Mouse (Mus musculus): ENCODE measurements around the gene Fam83e. TPM values are rescaled to one million over a fixed set of nuclear protein-coding genes. Genes with fewer than 3 reads are reported as not detected.

Gene Fam83e
- polyA plus RNA-seq, 1 experiment from 2014 or later: 0.28 TPM

DNA sequence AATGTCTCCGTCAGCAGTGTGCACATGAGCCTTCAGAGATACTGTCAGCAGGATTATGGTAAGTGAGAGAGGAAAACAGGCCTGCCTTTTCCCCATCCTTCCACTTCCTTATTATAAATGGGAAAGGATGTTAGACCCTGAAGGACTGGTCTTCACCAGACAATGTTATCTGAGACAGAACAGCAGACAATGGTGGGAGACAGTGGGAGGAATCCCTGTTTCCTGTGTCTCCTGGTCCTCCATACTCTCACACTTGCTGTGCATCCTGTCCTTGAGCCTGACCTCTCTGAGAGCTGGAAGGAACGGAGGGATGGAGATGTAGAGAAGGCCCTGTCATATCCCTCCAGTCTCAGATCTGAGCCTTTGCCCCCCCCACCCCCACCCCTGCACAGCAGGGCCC, 28.6 kb upstream of the Fam83e start:
- no peak for ATAC-seq (replicated peaks; ENCODE audit: low FRiP score, low read depth)
- 0 out of 2 replicates have a peak, but pooled peaks cover 3% of the 10 kb centered on the region for H3K4me1 ChIP-seq (replicated peaks; ENCODE audit: insufficient read depth, low read length)
- WGBS: 62% methylated on average over 2 of the region's 2 CpGs

DNA sequence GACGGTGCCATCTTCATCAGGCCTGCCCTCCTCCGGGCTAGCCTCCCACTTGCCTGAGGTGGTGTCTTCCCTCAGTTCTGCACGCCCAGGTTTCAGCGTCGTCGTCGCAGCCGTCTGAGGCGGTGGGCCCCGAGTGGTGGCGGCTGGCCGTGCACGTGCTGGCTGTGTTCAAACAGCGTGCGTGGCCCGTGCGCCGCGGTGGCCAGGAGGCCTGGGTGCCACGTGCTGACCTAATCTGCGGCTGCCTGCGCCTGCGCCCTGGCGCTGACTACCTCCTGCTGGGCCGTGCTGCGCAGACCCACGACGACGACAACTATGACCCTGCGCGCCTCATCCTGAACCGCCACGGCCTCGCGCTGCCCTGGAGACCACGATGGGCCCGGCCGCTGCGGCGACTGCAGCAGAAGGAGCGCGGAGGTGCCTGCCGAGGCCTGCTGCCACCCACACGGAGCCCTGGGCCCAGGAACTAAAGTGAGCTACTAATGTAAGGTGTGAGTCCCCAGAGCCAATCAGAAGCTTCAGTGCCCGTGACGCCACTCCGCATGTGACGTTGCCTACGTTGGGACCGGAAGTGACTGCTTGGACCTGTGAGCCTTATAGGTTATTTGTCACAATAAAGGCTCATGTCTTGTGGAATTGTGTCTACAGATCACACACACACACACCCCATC, 27.0 kb upstream of the Fam83e start, which contains the start of gene Sec1:
TSS of gene Sec1 (minus strand) at position 482 of the 671 bp plus-strand sequence.
- Histone ChIP-seq H3K4me1 (replicated peaks; ENCODE audit: insufficient read depth, low read length) (0 out of 2 replicates have a peak, but pooled peaks cover 3% of the 10 kb centered on the region), H3K27ac (no peak within 1 kb of the TSS), H3K9ac (ENCODE audit: low read depth, low read length) (no peak within 1 kb of the TSS), H3K4me3 (replicated peaks; ENCODE audit: low read depth, low read length) (no peak within 1 kb of the TSS), H3K27me3 (ENCODE audit: insufficient read depth, low read length) (peaks cover 5% of the 10 kb centered on the region; the same call in 1 of the 2 replicates), H3K9me3 (replicated peaks; ENCODE audit: low read length) (no peaks in the 10 kb centered on the region), H3K36me3 (ENCODE audit: insufficient read depth, low read length) (no peaks in the 10 kb centered on the region), H3K4me2 (ENCODE audit: low read length) (no peak within 1 kb of the TSS)
- no peak for TF ChIP-seq CTCF (IDR thresholded peaks at IDR 0.05; ENCODE audit: low read depth)
- ATAC-seq (replicated peaks; ENCODE audit: low FRiP score, low read depth) (no peak), DNase-seq (ENCODE audit: low spot score) (no peak)
- 92% methylated on average over 50 of the region's 50 CpGs for WGBS

More for the DNA sequence above, 28.6 kb upstream of the Fam83e start:
- Histone ChIP-seq H3K27ac (no peak overlapping the region), H3K9me3 (replicated peaks; ENCODE audit: low read length) (no peaks in the 10 kb centered on the region), H3K27me3 (ENCODE audit: insufficient read depth, low read length) (no peaks in the 10 kb centered on the region), H3K4me3 (replicated peaks; ENCODE audit: low read depth, low read length) (no peak overlapping the region), H3K9ac (ENCODE audit: low read depth, low read length) (no peak overlapping the region), H3K4me2 (ENCODE audit: low read length) (no peak overlapping the region), H3K36me3 (ENCODE audit: insufficient read depth, low read length) (no peaks in the 10 kb centered on the region)
- no peak for TF ChIP-seq CTCF (IDR thresholded peaks at IDR 0.05; ENCODE audit: low read depth)
- DNase-seq (ENCODE audit: low spot score): no peak

DNA sequence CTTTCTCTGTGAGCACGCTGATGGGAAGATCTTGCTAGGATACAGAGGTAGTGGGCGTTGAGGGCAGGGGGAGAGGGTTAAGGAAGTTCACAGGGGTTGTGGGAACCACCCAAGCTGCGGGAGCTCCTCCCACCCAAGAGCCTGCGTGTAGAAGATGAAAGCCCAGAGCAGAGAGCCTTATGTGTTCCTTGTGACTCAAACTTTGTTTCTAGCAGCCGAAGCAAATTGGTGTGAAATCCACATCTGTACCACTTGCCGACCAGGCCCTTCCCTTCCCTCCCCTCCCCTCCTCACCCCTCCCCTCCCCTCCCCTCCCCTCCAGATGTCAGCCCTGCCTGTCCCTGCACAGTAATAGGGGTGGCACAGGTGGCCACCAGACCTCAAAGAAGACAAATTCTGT, 25.9 kb upstream of the Fam83e start:
- Histone ChIP-seq H3K4me1 (replicated peaks; ENCODE audit: insufficient read depth, low read length) (peaks cover 3% of the 10 kb centered on the region), H3K9ac (ENCODE audit: low read depth, low read length) (no peak overlapping the region), H3K27me3 (ENCODE audit: insufficient read depth, low read length) (peaks cover 11% of the 10 kb centered on the region), H3K36me3 (ENCODE audit: insufficient read depth, low read length) (no peaks in the 10 kb centered on the region), H3K9me3 (replicated peaks; ENCODE audit: low read length) (no peaks in the 10 kb centered on the region), H3K4me3 (replicated peaks; ENCODE audit: low read depth, low read length) (no peak overlapping the region), H3K4me2 (ENCODE audit: low read length) (no peak overlapping the region), H3K27ac (no peak overlapping the region)
- no peak for DNase-seq (ENCODE audit: low spot score)
- 11% methylated on average over 6 of the region's 6 CpGs for WGBS
- ATAC-seq (replicated peaks; ENCODE audit: low FRiP score, low read depth): no peak
- no peak for TF ChIP-seq CTCF (IDR thresholded peaks at IDR 0.05; ENCODE audit: low read depth)

DNA sequence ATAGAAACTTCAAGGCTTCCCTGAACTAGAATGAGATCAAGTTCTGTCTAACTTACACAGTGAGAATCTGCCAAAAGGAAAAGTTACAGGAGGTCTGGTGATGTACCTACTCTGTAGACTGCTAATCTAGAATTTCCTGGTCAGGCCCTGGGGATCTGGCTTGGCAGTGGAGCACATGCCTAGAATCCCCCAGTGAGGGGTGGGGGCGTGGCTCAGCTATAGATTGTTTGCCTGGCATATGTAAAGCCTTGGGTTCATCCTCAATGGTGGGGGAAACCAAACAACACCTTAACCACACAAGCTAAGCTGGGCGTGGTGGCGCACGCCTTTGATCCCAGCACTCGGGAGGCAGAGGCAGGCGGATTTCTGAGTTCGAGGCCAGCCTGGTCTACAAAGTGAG, 23.1 kb upstream of the Fam83e start:
- H3K27ac ChIP-seq: no peak overlapping the region

DNA sequence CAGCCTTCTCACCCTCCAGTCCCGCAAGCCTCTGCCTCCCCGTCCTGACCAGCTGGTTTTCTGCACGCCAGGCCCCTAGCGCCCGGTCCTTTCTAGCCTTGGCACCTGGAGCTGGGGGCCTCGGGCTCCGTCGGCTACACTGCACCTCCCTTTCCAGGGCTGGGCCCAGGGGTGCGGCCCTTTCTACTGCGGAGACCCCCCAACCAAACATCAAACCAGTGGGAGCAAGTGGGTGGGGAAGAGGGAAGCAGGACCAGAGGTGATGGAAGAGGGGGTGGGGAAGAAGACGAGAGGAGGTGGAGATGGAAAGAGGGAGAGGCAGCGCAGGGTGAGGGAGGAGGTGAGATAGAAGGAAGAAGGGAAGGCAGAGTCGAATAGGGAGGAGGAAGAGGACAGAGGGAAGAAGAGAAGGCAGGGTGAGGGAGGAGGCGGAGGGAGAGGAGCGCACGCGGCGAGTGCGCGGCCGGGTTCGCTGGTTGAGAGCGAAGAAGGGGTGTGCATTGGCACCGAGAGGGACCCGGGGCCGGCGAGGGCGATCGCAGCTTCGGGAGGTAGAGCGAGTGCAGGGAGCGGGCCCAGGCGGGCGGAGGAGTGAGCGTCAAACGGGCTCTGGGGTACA, 21.4 kb upstream of the Fam83e start, which contains the start of gene Car11:
TSS of gene Car11 (plus strand) at position 321 of the 619 bp plus-strand sequence.
- Histone ChIP-seq H3K4me3 (replicated peaks; ENCODE audit: low read depth, low read length) (peak within 1 kb of the TSS; percentile 25), H3K27ac (no peak within 1 kb of the TSS), H3K4me1 (replicated peaks; ENCODE audit: insufficient read depth, low read length) (peaks cover 7% of the 10 kb centered on the region), H3K4me2 (ENCODE audit: low read length) (peak within 1 kb of the TSS; percentile 58), H3K9ac (ENCODE audit: low read depth, low read length) (peak within 1 kb of the TSS; percentile 23), H3K36me3 (ENCODE audit: insufficient read depth, low read length) (no peaks in the 10 kb centered on the region), H3K27me3 (ENCODE audit: insufficient read depth, low read length) (peaks cover 16% of the 10 kb centered on the region), H3K9me3 (replicated peaks; ENCODE audit: low read length) (no peaks in the 10 kb centered on the region)
- ATAC-seq (replicated peaks; ENCODE audit: low FRiP score, low read depth): no peak
- 2% methylated on average over 34 of the region's 36 CpGs for WGBS
- no peak for TF ChIP-seq CTCF (IDR thresholded peaks at IDR 0.05; ENCODE audit: low read depth)
- DNase-seq (ENCODE audit: low spot score): no peak

More for the DNA sequence above, 23.1 kb upstream of the Fam83e start:
- DNase-seq (ENCODE audit: low spot score) (no peak), ATAC-seq (replicated peaks; ENCODE audit: low FRiP score, low read depth) (no peak)
- Histone ChIP-seq H3K27me3 (ENCODE audit: insufficient read depth, low read length) (peaks cover 16% of the 10 kb centered on the region), H3K4me1 (replicated peaks; ENCODE audit: insufficient read depth, low read length) (peaks cover 7% of the 10 kb centered on the region), H3K4me2 (ENCODE audit: low read length) (no peak overlapping the region), H3K36me3 (ENCODE audit: insufficient read depth, low read length) (no peaks in the 10 kb centered on the region), H3K9me3 (replicated peaks; ENCODE audit: low read length) (no peaks in the 10 kb centered on the region), H3K9ac (ENCODE audit: low read depth, low read length) (no peak overlapping the region), H3K4me3 (replicated peaks; ENCODE audit: low read depth, low read length) (no peak overlapping the region)
- no peak for TF ChIP-seq CTCF (IDR thresholded peaks at IDR 0.05; ENCODE audit: low read depth)
- 87% methylated on average over 6 of the region's 7 CpGs for WGBS

DNA sequence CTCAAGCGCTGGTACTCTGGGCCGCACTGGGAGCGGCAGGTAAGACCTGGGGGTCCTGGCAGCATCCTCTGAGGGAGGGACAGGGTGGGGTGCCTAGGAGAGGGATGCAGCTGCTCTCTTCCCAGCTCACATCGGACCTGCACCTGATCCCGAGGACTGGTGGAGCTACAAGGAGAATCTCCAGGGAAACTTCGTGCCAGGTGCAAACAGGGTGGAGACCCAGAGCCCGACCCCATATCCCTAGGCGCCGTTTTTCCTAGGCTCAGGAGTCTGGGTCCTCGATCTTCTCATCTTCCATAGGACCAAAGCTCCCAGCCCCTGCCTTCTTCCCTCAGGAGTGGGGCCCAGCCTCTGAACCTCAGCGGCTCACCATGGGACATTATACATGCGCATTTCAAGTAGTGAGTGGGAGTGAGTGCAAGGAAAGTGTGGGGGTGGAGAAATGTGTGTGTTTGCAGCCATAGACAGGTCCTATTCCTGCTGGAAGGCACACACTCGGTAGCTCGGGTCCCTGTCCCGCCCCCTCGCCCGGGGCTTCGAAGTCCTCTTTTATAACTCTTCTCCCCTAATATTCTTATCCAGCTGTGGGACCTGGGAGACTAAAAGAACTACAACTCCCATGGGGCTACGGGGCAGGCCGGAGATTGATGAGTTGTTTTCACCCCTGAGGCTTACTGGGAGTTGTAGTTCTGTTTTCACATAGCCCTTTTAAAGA, 20.6 kb upstream of the Fam83e start:
- Histone ChIP-seq H3K36me3 (ENCODE audit: insufficient read depth, low read length) (no peaks in the 10 kb centered on the region), H3K4me2 (ENCODE audit: low read length) (peak overlapping the region; percentile 58), H3K27ac (no peak overlapping the region), H3K9ac (ENCODE audit: low read depth, low read length) (peak overlapping the region; percentile 36), H3K4me3 (replicated peaks; ENCODE audit: low read depth, low read length) (peak overlapping the region; percentile 25), H3K27me3 (ENCODE audit: insufficient read depth, low read length) (peaks cover 16% of the 10 kb centered on the region), H3K4me1 (replicated peaks; ENCODE audit: insufficient read depth, low read length) (peaks cover 7% of the 10 kb centered on the region), H3K9me3 (replicated peaks; ENCODE audit: low read length) (no peaks in the 10 kb centered on the region)
- TF ChIP-seq CTCF (IDR thresholded peaks at IDR 0.05; ENCODE audit: low read depth): no peak
- under 1% methylated on average over 20 of the region's 20 CpGs for WGBS
- DNase-seq (ENCODE audit: low spot score) (peak; percentile 95), ATAC-seq (replicated peaks; ENCODE audit: low FRiP score, low read depth) (no peak)

Data from kidney, postnatal 0 days (tissue).